Mouse (Mus musculus): ENCODE data around the gene Pomt1.

Pomt1 gene

GRCm38 (mm10) chr2:32221577-32221976 is 14.8 kb upstream of the Pomt1 start:
- DNase-seq (ENCODE audit: extremely low spot score), result no peak

GRCm38 (mm10) chr2:32222057-32222456 is 14.3 kb upstream of the Pomt1 start:
- DNase-seq (ENCODE audit: extremely low spot score), result no peak

- DNase-seq (ENCODE audit: extremely low spot score), result no peak
Observed at GRCm38 (mm10) chr2:32235433-32235832, 957 bp upstream of the Pomt1 start.

- peak; percentile 71 for DNase-seq (ENCODE audit: extremely low spot score)
Observed at GRCm38 (mm10) chr2:32236760-32237487, 534 bp downstream of the Pomt1 start.

- DNase-seq (ENCODE audit: extremely low spot score), result no peak
Observed at GRCm38 (mm10) chr2:32237571-32237970, 1.2 kb downstream of the Pomt1 start.

GRCm38 (mm10) chr2:32238708-32239435 is 2.5 kb downstream of the Pomt1 start:
- no peak for DNase-seq (ENCODE audit: extremely low spot score)

- DNase-seq (ENCODE audit: extremely low spot score), result no peak
Observed at GRCm38 (mm10) chr2:32240591-32240990, 4.2 kb downstream of the Pomt1 start.

GRCm38 (mm10) chr2:32242986-32243385 is 6.6 kb downstream of the Pomt1 start:
- DNase-seq (ENCODE audit: extremely low spot score), result no peak

GRCm38 (mm10) chr2:32246741-32247140 is 10.4 kb downstream of the Pomt1 start:
- DNase-seq (ENCODE audit: extremely low spot score), result no peak

- no peak for DNase-seq (ENCODE audit: extremely low spot score)
Observed at GRCm38 (mm10) chr2:32248377-32249361, 12.3 kb downstream of the Pomt1 start.

- DNase-seq (ENCODE audit: extremely low spot score), result no peak
Observed at GRCm38 (mm10) chr2:32251791-32252527, 15.6 kb downstream of the Pomt1 start.

GRCm38 (mm10) chr2:32252658-32253057 is 16.3 kb downstream of the Pomt1 start:
- DNase-seq (ENCODE audit: extremely low spot score), result no peak

- no peak for DNase-seq (ENCODE audit: extremely low spot score)
Observed at GRCm38 (mm10) chr2:32253352-32253751, 17.0 kb downstream of the Pomt1 start.

GRCm38 (mm10) chr2:32254563-32254962 is 18.2 kb downstream of the Pomt1 start:
- no peak for DNase-seq (ENCODE audit: extremely low spot score)

- DNase-seq (ENCODE audit: extremely low spot score), result no peak
Observed at GRCm38 (mm10) chr2:32256273-32256672, 19.9 kb downstream of the Pomt1 start.

- DNase-seq (ENCODE audit: extremely low spot score), result no peak
Observed at GRCm38 (mm10) chr2:32258887-32259533, 22.6 kb downstream of the Pomt1 start.

- peak; percentile 87 for DNase-seq (ENCODE audit: extremely low spot score)
Observed at GRCm38 (mm10) chr2:32259657-32260417, 23.4 kb downstream of the Pomt1 start, which contains the start of gene Uck1. Gene Uck1, minus strand, starts transcription at chr2:32260159.

GRCm38 (mm10) chr2:32260635-32261034 is 24.2 kb downstream of the Pomt1 start:
- DNase-seq (ENCODE audit: extremely low spot score), result peak; percentile 18

GRCm38 (mm10) chr2:32275823-32276222 is 39.4 kb downstream of the Pomt1 start:
- DNase-seq (ENCODE audit: extremely low spot score), result no peak

GRCm38 (mm10) chr2:32282289-32282688 is 45.9 kb downstream of the Pomt1 start:
- no peak for DNase-seq (ENCODE audit: extremely low spot score)

All from embryo, embryonic 9.5 days (tissue).